Mouse (Mus musculus) spleen, adult 2 months (tissue): ENCODE data around the gene Itgae.

ENCODE experiments used
- CTCF ChIP-seq: fragments of 200-500 bp; IDR thresholded peaks from 2 replicates; pipeline ENCODE4 v1.5.1; 2011; ENCODE audit warnings: mild to moderate bottlenecking, inconsistent platforms; ENCODE audit not compliant: insufficient read depth, insufficient read length, insufficient replicate concordance; ENCODE audit errors: extremely low read depth
- POLR2A ChIP-seq: fragments of 200-500 bp; IDR thresholded peaks from 2 replicates; pipeline ENCODE4 v1.6.1; 2011; ENCODE audit warnings: low read depth, low read length, inconsistent platforms

DNA sequence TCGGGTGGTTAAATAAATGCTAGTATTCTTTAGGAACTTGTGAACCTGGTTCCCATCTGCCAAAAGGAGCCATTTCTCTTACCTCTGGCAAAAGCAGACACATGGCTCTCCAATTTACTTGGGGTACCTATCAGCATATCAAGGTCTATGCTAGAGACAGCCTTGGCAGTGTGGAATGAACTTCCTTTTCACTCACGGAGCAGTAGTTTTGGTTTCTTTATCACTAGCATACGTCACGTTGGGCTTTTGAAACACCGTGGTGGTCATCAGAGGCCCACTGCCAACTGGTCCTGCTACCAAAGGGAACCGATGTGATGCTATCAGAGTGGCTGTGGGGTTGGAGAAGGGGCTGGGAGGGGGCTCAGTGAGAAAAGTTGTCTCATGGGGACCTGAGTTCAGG, 42.6 kb downstream of the Itgae start:
- TF ChIP-seq POLR2A (no peak), CTCF (no peak)
